Mouse (Mus musculus) liver (tissue): ENCODE data around the gene Gm17387.

Experiments
- DNase-seq: peaks from one replicate; pipeline ENCODE4 v3.0.0-alpha.2; 2020; ENCODE audit warnings: mixed read lengths

Gene Gm17387

DNA sequence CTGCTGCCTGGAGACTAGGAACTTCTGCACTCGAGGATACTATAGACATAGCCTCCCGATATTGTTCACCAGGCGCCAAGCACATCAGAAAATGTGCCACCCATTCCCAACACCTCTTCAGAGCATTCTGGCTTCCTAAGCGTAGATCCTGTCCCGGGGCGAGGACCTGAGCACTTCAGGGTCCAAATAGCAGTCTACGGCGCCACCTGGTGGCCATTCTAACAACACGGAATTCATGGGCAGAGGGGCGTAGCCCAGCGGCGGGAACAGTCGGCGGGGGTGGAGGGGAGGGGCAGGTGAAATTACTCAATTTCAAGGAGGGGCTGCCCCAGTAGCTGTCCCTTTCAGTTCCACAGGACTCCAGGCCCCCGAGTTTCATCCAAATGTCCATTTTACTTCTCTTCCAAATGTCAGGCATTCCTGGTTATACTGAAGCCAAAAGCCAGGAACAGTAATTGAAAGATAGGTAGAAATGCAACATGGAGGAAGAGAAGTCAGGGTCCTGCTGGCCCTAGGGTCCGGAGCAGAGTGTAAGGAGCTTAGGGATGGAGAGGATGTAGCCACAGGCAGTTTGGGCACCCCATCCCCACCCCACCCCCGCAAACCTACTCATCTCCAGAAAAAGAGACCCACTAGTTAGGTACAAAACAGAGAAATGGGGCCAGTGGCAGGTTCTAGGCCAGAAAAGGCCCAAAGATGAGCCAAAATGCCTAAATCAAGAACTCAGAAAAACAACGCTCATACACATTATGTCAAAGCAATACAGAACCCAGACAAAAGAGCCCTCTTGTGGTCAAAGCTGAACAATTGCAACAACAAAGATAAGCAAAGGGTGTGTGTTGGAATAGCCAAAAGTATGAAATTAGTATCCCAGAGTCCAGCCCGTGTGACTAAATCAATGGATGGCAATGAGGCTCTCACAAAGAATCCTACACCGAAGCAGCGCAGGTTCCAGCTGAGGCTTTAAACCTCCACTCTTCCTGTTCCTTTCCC lies 19.6 kb downstream of the Gm17387 start:
- DNase-seq = peak; percentile 92

- DNase-seq = no peak
Observed at GRCm38 (mm10) chr7:141049326-141049725, 20.4 kb downstream of the Gm17387 start.

DNA sequence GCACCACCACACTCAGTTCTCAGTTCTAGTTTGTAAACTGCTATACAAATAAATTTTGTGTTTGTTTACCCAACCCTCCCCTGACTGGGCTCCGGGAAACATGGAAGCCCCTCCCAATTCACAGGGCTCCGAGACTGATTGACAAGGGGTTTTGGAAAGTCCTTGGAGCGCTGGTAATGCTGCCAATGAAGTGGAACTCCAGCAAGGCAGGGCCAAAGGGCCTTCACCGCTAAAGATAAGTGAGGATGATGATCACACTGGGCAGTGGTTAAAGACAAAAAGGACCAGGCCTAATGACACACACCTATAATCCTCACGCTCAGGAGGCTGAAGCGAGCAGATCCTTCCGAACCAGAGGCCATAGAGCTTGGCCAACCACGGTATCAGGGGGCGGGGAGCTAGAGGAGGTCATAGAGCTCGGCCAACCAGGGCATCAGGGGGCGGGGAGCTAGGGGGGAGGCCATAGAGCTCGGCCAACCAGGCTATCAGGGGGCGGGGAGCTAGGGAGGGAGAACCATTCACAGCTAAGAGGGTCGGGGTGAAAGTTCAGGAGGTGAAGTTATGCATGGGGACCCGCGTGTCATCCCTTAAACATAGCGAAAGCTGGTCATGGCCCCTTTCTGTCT lies 22.2 kb downstream of the Gm17387 start:
- no peak for DNase-seq

DNA sequence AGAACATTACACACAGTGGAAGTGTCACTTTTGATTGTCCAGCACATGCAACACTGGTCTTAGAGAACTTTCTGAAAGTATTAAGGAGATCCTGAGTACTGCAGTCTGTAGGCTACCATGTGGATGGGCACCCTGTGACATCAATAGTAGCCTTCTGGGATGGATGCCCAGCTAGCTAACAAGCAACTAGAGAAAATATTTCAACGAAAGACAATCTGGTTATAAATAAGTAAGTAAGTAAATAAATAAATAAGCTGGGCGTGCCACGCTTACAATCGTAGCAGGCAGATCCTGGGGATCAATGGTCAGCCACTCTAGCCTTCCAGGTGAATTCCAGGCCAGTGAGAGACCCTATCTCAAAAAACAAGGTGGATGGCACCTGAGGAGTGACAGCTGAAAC lies 23.1 kb downstream of the Gm17387 start:
- DNase-seq = no peak

DNA sequence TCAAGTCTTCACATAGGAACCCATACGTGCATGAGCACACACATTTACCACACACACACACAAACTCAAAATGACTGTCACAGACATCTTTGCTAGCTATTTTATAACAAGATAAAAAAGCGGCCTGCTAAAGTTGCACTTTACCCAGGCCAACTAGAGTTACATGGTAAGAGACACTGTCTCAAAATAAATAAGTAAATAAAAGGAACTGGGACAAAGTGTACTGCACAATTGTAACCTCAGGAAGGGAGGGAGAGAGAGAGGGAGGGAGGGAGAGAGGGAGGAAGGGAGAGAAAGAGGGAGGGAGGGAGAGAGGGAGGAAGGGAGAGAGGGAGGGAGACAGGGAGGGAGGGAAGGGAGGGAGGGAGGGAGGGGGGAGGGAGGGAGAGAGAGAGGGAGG lies 23.5 kb downstream of the Gm17387 start:
- no peak for DNase-seq

GRCm38 (mm10) chr7:141055785-141056184 lies 26.9 kb downstream of the Gm17387 start:
- DNase-seq = no peak

- no peak for DNase-seq
Observed at GRCm38 (mm10) chr7:141056976-141057375, 28.0 kb downstream of the Gm17387 start.

DNA sequence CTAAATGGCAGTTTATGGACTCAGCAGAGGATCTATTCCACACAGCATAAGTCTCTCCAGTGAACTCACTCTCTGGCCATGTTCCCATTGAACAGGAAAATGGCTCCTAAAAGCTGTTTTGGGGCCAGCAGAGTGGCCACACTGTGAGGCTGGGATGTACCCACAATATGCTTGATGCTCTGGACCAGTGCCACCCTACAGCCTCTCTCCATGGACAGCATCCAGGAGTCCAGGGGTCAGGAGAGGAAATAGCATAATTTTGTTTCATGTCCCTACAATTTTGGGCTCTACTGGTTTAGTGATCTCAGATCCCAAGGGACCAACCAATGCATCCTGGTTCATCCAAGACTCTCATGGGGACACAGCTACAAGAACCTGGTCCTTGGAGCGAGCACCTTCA lies 28.6 kb downstream of the Gm17387 start:
- no peak for DNase-seq

GRCm38 (mm10) chr7:141058601-141059341 lies 29.8 kb downstream of the Gm17387 start:
- DNase-seq = no peak

- peak; percentile 37 for DNase-seq
Observed at GRCm38 (mm10) chr7:141059929-141060328, 31.0 kb downstream of the Gm17387 start.

- DNase-seq = peak; percentile 67
Observed at GRCm38 (mm10) chr7:141060426-141061242, 31.7 kb downstream of the Gm17387 start, which contains the start of gene B4galnt4. B4galnt4 (plus strand) TSS chr7:141061104.

DNA sequence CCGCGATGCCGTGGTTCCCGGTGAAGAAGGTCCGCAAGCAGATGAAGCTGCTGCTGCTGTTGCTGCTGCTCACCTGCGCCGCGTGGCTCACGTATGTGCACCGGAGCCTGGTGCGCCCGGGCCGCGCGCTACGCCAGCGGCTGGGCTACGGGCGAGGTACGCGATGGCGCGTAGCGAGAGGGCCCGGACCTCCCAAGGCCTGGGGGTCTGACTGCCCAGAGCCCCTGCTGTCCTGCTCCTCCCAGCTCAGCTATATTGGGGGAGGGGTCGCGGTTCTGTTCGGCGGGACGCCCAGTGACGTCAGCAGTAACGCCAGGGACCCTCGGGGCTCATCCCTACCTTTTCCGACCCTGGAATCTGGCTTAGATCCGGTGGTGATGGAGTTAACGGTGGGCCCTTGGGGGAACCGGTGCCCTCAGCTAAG lies 32.4 kb downstream of the Gm17387 start:
- no peak for DNase-seq

GRCm38 (mm10) chr7:141062525-141062924 lies 33.6 kb downstream of the Gm17387 start:
- DNase-seq = no peak

DNA sequence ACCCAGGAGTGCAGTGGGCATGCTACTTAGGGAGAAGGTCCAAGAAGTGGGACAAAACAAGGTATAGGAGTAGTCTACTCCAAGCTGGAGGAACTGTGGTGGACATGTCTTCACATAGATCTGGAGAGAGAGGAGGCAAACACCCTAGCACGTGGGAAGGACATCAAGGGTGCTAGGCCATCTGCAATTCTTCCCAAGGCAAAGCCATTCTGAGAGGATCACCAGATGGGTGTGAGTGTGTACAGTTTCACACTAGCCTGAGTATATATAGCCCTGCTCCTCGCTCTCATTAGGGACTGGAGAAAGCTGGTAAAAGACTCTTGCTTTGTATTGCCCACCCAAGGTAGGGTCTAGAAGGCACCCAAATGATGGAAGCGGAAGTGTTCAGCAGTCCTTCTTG lies 34.4 kb downstream of the Gm17387 start:
- no peak for DNase-seq

- DNase-seq = peak; percentile 57
Observed at GRCm38 (mm10) chr7:141064175-141064574, 35.2 kb downstream of the Gm17387 start.

- no peak for DNase-seq
Observed at GRCm38 (mm10) chr7:141064576-141064975, 35.6 kb downstream of the Gm17387 start.

DNA sequence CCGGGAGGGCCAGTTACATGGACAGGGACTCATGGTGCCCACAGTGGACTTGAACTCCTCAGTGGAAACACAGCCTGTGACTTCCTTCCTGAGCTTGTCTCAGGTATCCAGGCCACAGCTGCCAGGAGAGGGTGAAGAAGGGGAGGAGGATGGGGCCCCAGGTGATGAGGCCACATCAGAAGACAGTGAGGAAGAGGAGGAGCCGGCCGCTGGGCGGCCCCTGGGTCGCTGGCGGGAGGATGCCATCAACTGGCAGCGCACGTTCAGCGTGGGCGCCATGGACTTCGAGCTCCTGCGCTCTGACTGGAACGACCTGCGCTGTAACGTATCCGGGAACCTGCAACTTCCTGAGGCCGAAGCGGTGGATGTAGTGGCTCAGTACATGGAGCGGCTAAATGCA lies 39.4 kb downstream of the Gm17387 start:
- no peak for DNase-seq

- DNase-seq = peak; percentile 73
Observed at GRCm38 (mm10) chr7:141070058-141070862, 41.3 kb downstream of the Gm17387 start.

- peak; percentile 54 for DNase-seq
Observed at GRCm38 (mm10) chr7:141072017-141072745, 43.2 kb downstream of the Gm17387 start.

GRCm38 (mm10) chr7:141073782-141074181 lies 44.9 kb downstream of the Gm17387 start:
- no peak for DNase-seq

- no peak for DNase-seq
Observed at GRCm38 (mm10) chr7:141077841-141078240, 48.9 kb downstream of the Gm17387 start, which contains the start of gene Pkp3. Pkp3 (plus strand) TSS chr7:141078218.
